Mouse (Mus musculus): Measurements from ENCODE around the gene Gm10964. TPM values are rescaled to one million over a fixed set of nuclear protein-coding genes. Genes with fewer than 3 reads are reported as not detected.

Gm10964 gene
- not detected in 2 replicates for polyA plus RNA-seq (2014; fragmentation: Nextera tagmentation; extraction: Ambion mirVana)

- Histone ChIP-seq H3K4me2 (ENCODE audit: low read length) (peak within 1 kb of the TSS; percentile 42), H3K9ac (ENCODE audit: low read length) (0 out of 2 replicates have a peak within 1 kb of the TSS, but pooled peaks have one; percentile 35), H3K4me3 (ENCODE audit: low read depth, low read length) (no peak within 1 kb of the TSS), H3K9me3 (replicated peaks; ENCODE audit: control insufficient read depth, low read length) (no peaks in the 10 kb centered on the region), H3K36me3 (ENCODE audit: control insufficient read depth, insufficient read depth, low read length) (peaks cover 19% of the 10 kb centered on the region), H3K27me3 (replicated peaks; ENCODE audit: control insufficient read depth, insufficient read depth, low read length) (no peaks in the 10 kb centered on the region), H3K27ac (ENCODE audit: low read depth, low read length) (peak within 1 kb of the TSS; percentile 76), H3K4me1 (ENCODE audit: control insufficient read depth, insufficient read depth, low read length) (peaks cover 30% of the 10 kb centered on the region)
- ATAC-seq: no peak
- no peak for DNase-seq (ENCODE audit: low spot score)
- 94% methylated on average over 1 of the region's 1 CpGs for WGBS
These were observed at the start of gene Gm10964 for GRCm38 (mm10) chr3:103739329-103739728. Gene Gm10964, plus strand, starts transcription at chr3:103739366.

GRCm38 (mm10) chr3:103690506-103690905 lies 48.7 kb upstream of the Gm10964 start:
- H3K36me3 ChIP-seq (ENCODE audit: control insufficient read depth, insufficient read depth, low read length): no peaks in the 10 kb centered on the region
- no peak overlapping the region for H3K4me2 ChIP-seq (ENCODE audit: low read length)
- H3K9me3 ChIP-seq (replicated peaks; ENCODE audit: control insufficient read depth, low read length): no peaks in the 10 kb centered on the region
- ATAC-seq: no peak
- no peaks in the 10 kb centered on the region for H3K27me3 ChIP-seq (replicated peaks; ENCODE audit: control insufficient read depth, insufficient read depth, low read length)
- DNase-seq (ENCODE audit: low spot score): no peak
- H3K27ac ChIP-seq (ENCODE audit: low read depth, low read length): no peak overlapping the region
- no peak overlapping the region for H3K4me3 ChIP-seq (ENCODE audit: low read depth, low read length)
- H3K9ac ChIP-seq (ENCODE audit: low read length): no peak overlapping the region
- no peaks in the 10 kb centered on the region for H3K4me1 ChIP-seq (ENCODE audit: control insufficient read depth, insufficient read depth, low read length)
- 76% methylated on average over 3 of the region's 3 CpGs for WGBS

- WGBS: 60% methylated on average over 3 of the region's 3 CpGs
These were observed 43.6 kb upstream of the Gm10964 start for GRCm38 (mm10) chr3:103695556-103695955.

GRCm38 (mm10) chr3:103696388-103696925 lies 42.7 kb upstream of the Gm10964 start:
- H3K4me2 ChIP-seq (ENCODE audit: low read length): no peak overlapping the region
- ATAC-seq (no peak), DNase-seq (ENCODE audit: low spot score) (no peak)
- H3K9me3 ChIP-seq (replicated peaks; ENCODE audit: control insufficient read depth, low read length): no peaks in the 10 kb centered on the region
- no peaks in the 10 kb centered on the region for H3K27me3 ChIP-seq (replicated peaks; ENCODE audit: control insufficient read depth, insufficient read depth, low read length)
- 90% methylated on average over 1 of the region's 1 CpGs for WGBS
- no peak overlapping the region for H3K9ac ChIP-seq (ENCODE audit: low read length)
- H3K36me3 ChIP-seq (ENCODE audit: control insufficient read depth, insufficient read depth, low read length): no peaks in the 10 kb centered on the region
- H3K4me3 ChIP-seq (ENCODE audit: low read depth, low read length): no peak overlapping the region
- H3K4me1 ChIP-seq (ENCODE audit: control insufficient read depth, insufficient read depth, low read length): no peaks in the 10 kb centered on the region
- H3K27ac ChIP-seq (ENCODE audit: low read depth, low read length): no peak overlapping the region

More at GRCm38 (mm10) chr3:103695556-103695955, 43.6 kb upstream of the Gm10964 start:
- Histone ChIP-seq H3K36me3 (ENCODE audit: control insufficient read depth, insufficient read depth, low read length) (no peaks in the 10 kb centered on the region), H3K27ac (ENCODE audit: low read depth, low read length) (no peak overlapping the region), H3K4me1 (ENCODE audit: control insufficient read depth, insufficient read depth, low read length) (no peaks in the 10 kb centered on the region), H3K9me3 (replicated peaks; ENCODE audit: control insufficient read depth, low read length) (no peaks in the 10 kb centered on the region), H3K4me2 (ENCODE audit: low read length) (no peak overlapping the region), H3K27me3 (replicated peaks; ENCODE audit: control insufficient read depth, insufficient read depth, low read length) (no peaks in the 10 kb centered on the region), H3K9ac (ENCODE audit: low read length) (no peak overlapping the region), H3K4me3 (ENCODE audit: low read depth, low read length) (no peak overlapping the region)
- ATAC-seq: no peak
- DNase-seq (ENCODE audit: low spot score): no peak

- Histone ChIP-seq H3K27me3 (replicated peaks; ENCODE audit: control insufficient read depth, insufficient read depth, low read length) (no peaks in the 10 kb centered on the region), H3K4me3 (ENCODE audit: low read depth, low read length) (no peak overlapping the region), H3K4me1 (ENCODE audit: control insufficient read depth, insufficient read depth, low read length) (no peaks in the 10 kb centered on the region), H3K36me3 (ENCODE audit: control insufficient read depth, insufficient read depth, low read length) (no peaks in the 10 kb centered on the region), H3K27ac (ENCODE audit: low read depth, low read length) (no peak overlapping the region), H3K9me3 (replicated peaks; ENCODE audit: control insufficient read depth, low read length) (no peaks in the 10 kb centered on the region), H3K9ac (ENCODE audit: low read length) (no peak overlapping the region), H3K4me2 (ENCODE audit: low read length) (no peak overlapping the region)
- ATAC-seq (no peak), DNase-seq (ENCODE audit: low spot score) (no peak)
- 60% methylated on average over 6 of the region's 6 CpGs for WGBS
These were observed 34.5 kb upstream of the Gm10964 start for GRCm38 (mm10) chr3:103704661-103705060.

- H3K27me3 ChIP-seq (replicated peaks; ENCODE audit: control insufficient read depth, insufficient read depth, low read length): no peaks in the 10 kb centered on the region
- no peak overlapping the region for H3K9ac ChIP-seq (ENCODE audit: low read length)
- 91% methylated on average over 12 of the region's 12 CpGs for WGBS
- DNase-seq (ENCODE audit: low spot score): no peak
- no peaks in the 10 kb centered on the region for H3K9me3 ChIP-seq (replicated peaks; ENCODE audit: control insufficient read depth, low read length)
- no peak for ATAC-seq
- H3K4me2 ChIP-seq (ENCODE audit: low read length): no peak overlapping the region
- no peak overlapping the region for H3K27ac ChIP-seq (ENCODE audit: low read depth, low read length)
- no peaks in the 10 kb centered on the region for H3K36me3 ChIP-seq (ENCODE audit: control insufficient read depth, insufficient read depth, low read length)
- H3K4me3 ChIP-seq (ENCODE audit: low read depth, low read length): no peak overlapping the region
- no peaks in the 10 kb centered on the region for H3K4me1 ChIP-seq (ENCODE audit: control insufficient read depth, insufficient read depth, low read length)
These were observed 33.7 kb upstream of the Gm10964 start for GRCm38 (mm10) chr3:103705426-103705825.

- Histone ChIP-seq H3K4me2 (ENCODE audit: low read length) (no peak overlapping the region), H3K36me3 (ENCODE audit: control insufficient read depth, insufficient read depth, low read length) (no peaks in the 10 kb centered on the region), H3K27me3 (replicated peaks; ENCODE audit: control insufficient read depth, insufficient read depth, low read length) (no peaks in the 10 kb centered on the region), H3K27ac (ENCODE audit: low read depth, low read length) (no peak overlapping the region), H3K9ac (ENCODE audit: low read length) (no peak overlapping the region), H3K4me3 (ENCODE audit: low read depth, low read length) (no peak overlapping the region), H3K4me1 (ENCODE audit: control insufficient read depth, insufficient read depth, low read length) (no peaks in the 10 kb centered on the region), H3K9me3 (replicated peaks; ENCODE audit: control insufficient read depth, low read length) (no peaks in the 10 kb centered on the region)
- WGBS: 97% methylated on average over 5 of the region's 5 CpGs
- DNase-seq (ENCODE audit: low spot score): no peak
- ATAC-seq: no peak
These were observed 29.6 kb upstream of the Gm10964 start for GRCm38 (mm10) chr3:103709470-103710040.

- ATAC-seq: no peak
- H3K27me3 ChIP-seq (replicated peaks; ENCODE audit: control insufficient read depth, insufficient read depth, low read length): no peaks in the 10 kb centered on the region
- H3K27ac ChIP-seq (ENCODE audit: low read depth, low read length): no peak overlapping the region
- H3K4me2 ChIP-seq (ENCODE audit: low read length): no peak overlapping the region
- peaks cover 3% of the 10 kb centered on the region; the same call in 1 of the 2 replicates for H3K4me1 ChIP-seq (ENCODE audit: control insufficient read depth, insufficient read depth, low read length)
- WGBS: 91% methylated on average over 4 of the region's 4 CpGs
- H3K4me3 ChIP-seq (ENCODE audit: low read depth, low read length): no peak overlapping the region
- H3K36me3 ChIP-seq (ENCODE audit: control insufficient read depth, insufficient read depth, low read length): no peaks in the 10 kb centered on the region
- no peaks in the 10 kb centered on the region for H3K9me3 ChIP-seq (replicated peaks; ENCODE audit: control insufficient read depth, low read length)
- no peak overlapping the region for H3K9ac ChIP-seq (ENCODE audit: low read length)
- no peak for DNase-seq (ENCODE audit: low spot score)
These were observed 27.0 kb upstream of the Gm10964 start for GRCm38 (mm10) chr3:103712196-103712595.

- no peaks in the 10 kb centered on the region for H3K27me3 ChIP-seq (replicated peaks; ENCODE audit: control insufficient read depth, insufficient read depth, low read length)
- peaks cover 3% of the 10 kb centered on the region; the same call in 1 of the 2 replicates for H3K4me1 ChIP-seq (ENCODE audit: control insufficient read depth, insufficient read depth, low read length)
- whole genome bisulfite sequencing: 75% methylated on average over 7 of the region's 7 CpGs
- H3K27ac ChIP-seq (ENCODE audit: low read depth, low read length): no peak overlapping the region
- ATAC-seq (no peak), DNase-seq (ENCODE audit: low spot score) (no peak)
- H3K36me3 ChIP-seq (ENCODE audit: control insufficient read depth, insufficient read depth, low read length): no peaks in the 10 kb centered on the region
- no peaks in the 10 kb centered on the region for H3K9me3 ChIP-seq (replicated peaks; ENCODE audit: control insufficient read depth, low read length)
- H3K9ac ChIP-seq (ENCODE audit: low read length): no peak overlapping the region
- H3K4me2 ChIP-seq (ENCODE audit: low read length): no peak overlapping the region
- H3K4me3 ChIP-seq (ENCODE audit: low read depth, low read length): no peak overlapping the region
These were observed 24.8 kb upstream of the Gm10964 start for GRCm38 (mm10) chr3:103714236-103714875.
